Mouse (Mus musculus): Measurements from ENCODE around the gene Tmem171.
A peak's percentile ranks its signal among the peaks of the same experiment; 100 is the strongest.

Gene Tmem171

GRCm38 (mm10) chr13:98691956-98692515, 2.6 kb downstream of the Tmem171 start:
- DNase-seq = peak in 1 of 2 experiments; percentile 31

GRCm38 (mm10) chr13:98690886-98691285, 3.7 kb downstream of the Tmem171 start:
- DNase-seq = no peak

GRCm38 (mm10) chr13:98689605-98690290, 4.9 kb downstream of the Tmem171 start:
- DNase-seq = peak; percentile 76 to 78

GRCm38 (mm10) chr13:98687931-98688330, 6.7 kb downstream of the Tmem171 start:
- peak in 1 of 2 experiments; percentile 30 for DNase-seq

GRCm38 (mm10) chr13:98684144-98684900, 10.3 kb downstream of the Tmem171 start:
- peak in 1 of 2 experiments; percentile 47 for DNase-seq

GRCm38 (mm10) chr13:98683412-98683811, 11.2 kb downstream of the Tmem171 start:
- no peak for DNase-seq

GRCm38 (mm10) chr13:98680470-98681060, 14.1 kb downstream of the Tmem171 start:
- peak in 1 of 2 experiments; percentile 24 for DNase-seq

- DNase-seq = peak in 1 of 2 experiments; percentile 37
Observed at GRCm38 (mm10) chr13:98679631-98680041, 15.0 kb downstream of the Tmem171 start.

GRCm38 (mm10) chr13:98679230-98679629, 15.4 kb downstream of the Tmem171 start:
- DNase-seq = peak in 1 of 2 experiments; percentile 29

- DNase-seq = peak in 1 of 2 experiments; percentile 52
Observed at GRCm38 (mm10) chr13:98673922-98674321, 20.7 kb downstream of the Tmem171 start.

GRCm38 (mm10) chr13:98669296-98669695, 25.3 kb downstream of the Tmem171 start:
- DNase-seq = no peak

GRCm38 (mm10) chr13:98667316-98667715, 27.3 kb downstream of the Tmem171 start:
- peak; percentile 54 to 77 for DNase-seq

GRCm38 (mm10) chr13:98665240-98665639, 29.4 kb downstream of the Tmem171 start:
- no peak for DNase-seq

GRCm38 (mm10) chr13:98662173-98662675, 32.4 kb downstream of the Tmem171 start:
- no peak for DNase-seq

GRCm38 (mm10) chr13:98656034-98656471, 38.6 kb downstream of the Tmem171 start:
- peak; percentile 48 to 75 for DNase-seq

- DNase-seq = no peak
Observed at GRCm38 (mm10) chr13:98655346-98655745, 39.3 kb downstream of the Tmem171 start.

GRCm38 (mm10) chr13:98654129-98654939, 40.3 kb downstream of the Tmem171 start:
- peak in 1 of 2 experiments; percentile 42 for DNase-seq

GRCm38 (mm10) chr13:98652194-98652593, 42.4 kb downstream of the Tmem171 start:
- DNase-seq = no peak

GRCm38 (mm10) chr13:98651228-98651977, 43.2 kb downstream of the Tmem171 start:
- DNase-seq = peak; percentile 69 to 82

GRCm38 (mm10) chr13:98647775-98648568, 46.7 kb downstream of the Tmem171 start:
- DNase-seq = no peak
